Mouse (Mus musculus) ES-E14 (cell line): ENCODE data around the gene Gm17087.
A peak's percentile ranks its signal among the peaks of the same experiment; 100 is the strongest.

Source experiments
- CHD2 ChIP-seq: IDR thresholded peaks from 2 replicates; pipeline ENCODE4 v1.6.1; 2014; ENCODE audit warnings: mild to moderate bottlenecking, low read depth, low read length, inconsistent platforms
- ZC3H11A ChIP-seq: IDR thresholded peaks from 2 replicates; pipeline ENCODE4 v1.6.1; 2012; ENCODE audit warnings: low read depth, mild to moderate bottlenecking, inconsistent platforms, low read length, borderline replicate concordance
- ZNF384 ChIP-seq: IDR thresholded peaks from 2 replicates; pipeline ENCODE4 v1.6.1; 2012; ENCODE audit warnings: low read depth, low read length, inconsistent platforms

- TF ChIP-seq ZNF384, result no peak
- TF ChIP-seq ZC3H11A, result peak; percentile 20; the same call in 1 of the 2 replicates
- TF ChIP-seq CHD2, result no peak
Measured at GRCm38 (mm10) chr17:8597790-8598189, 31.0 kb upstream of the Gm17087 start.
